Mouse (Mus musculus): ENCODE data around the gene Apeh.

Apeh gene

GRCm38 (mm10) chr9:108051931-108052220 lies 42.5 kb downstream of the Apeh start:
- no peak for DNase-seq (ENCODE audit: low spot score in 2 of 2)

- no peak for DNase-seq (ENCODE audit: low spot score in 2 of 2)
Observed at GRCm38 (mm10) chr9:108051184-108051930, 43.0 kb downstream of the Apeh start.

GRCm38 (mm10) chr9:108049561-108050251 lies 44.7 kb downstream of the Apeh start:
- DNase-seq (ENCODE audit: low spot score in 2 of 2) = no peak

GRCm38 (mm10) chr9:108049016-108049455 lies 45.4 kb downstream of the Apeh start, which contains the start of gene Gmppb:
Gene Gmppb (plus strand): TSS chr9:108049242.
- peak; percentile 85 to 96 for DNase-seq (ENCODE audit: low spot score in 2 of 2)

GRCm38 (mm10) chr9:108048566-108048955 lies 45.8 kb downstream of the Apeh start:
- peak in 1 of 2 experiments; percentile 47 for DNase-seq (ENCODE audit: low spot score in 2 of 2)

GRCm38 (mm10) chr9:108047601-108048565 lies 46.5 kb downstream of the Apeh start:
- no peak for DNase-seq (ENCODE audit: low spot score in 2 of 2)

- DNase-seq (ENCODE audit: low spot score in 2 of 2) = no peak
Observed at GRCm38 (mm10) chr9:108046582-108046981, 47.8 kb downstream of the Apeh start.

GRCm38 (mm10) chr9:108044751-108045492 lies 49.5 kb downstream of the Apeh start:
- no peak for DNase-seq (ENCODE audit: low spot score in 2 of 2)
